Mouse (Mus musculus): ENCODE measurements around the gene Bag6. TPM values are rescaled to one million over a fixed set of nuclear protein-coding genes. Genes with fewer than 3 reads are reported as not detected.
A peak's percentile ranks its signal among the peaks of the same experiment; 100 is the strongest.

Bag6 gene
- polyA plus RNA-seq, 1 experiment from 2014 or later = 75.7 TPM

- peaks cover 9% of the 10 kb centered on the region; the same call in 1 of the 2 replicates for H3K4me1 ChIP-seq (ENCODE audit: control insufficient read depth, insufficient read depth, low read length)
- no peaks in the 10 kb centered on the region for H3K9me3 ChIP-seq (replicated peaks; ENCODE audit: control insufficient read depth, low read length, poor library complexity, severe bottlenecking)
- peak within 1 kb of the TSS; percentile 45 for H3K4me3 ChIP-seq (ENCODE audit: low read depth, low read length)
- no peak within 1 kb of the TSS; the same call in 1 of the 2 replicates for H3K4me2 ChIP-seq (ENCODE audit: low read length)
- H3K36me3 ChIP-seq (ENCODE audit: control insufficient read depth, insufficient read depth, low read length) = no peaks in the 10 kb centered on the region
- 81% methylated on average over 28 of the region's 28 CpGs for WGBS
- peaks cover 21% of the 10 kb centered on the region for H3K27me3 ChIP-seq (ENCODE audit: control insufficient read depth, insufficient read depth, low read depth, low read length)
- no peak within 1 kb of the TSS for H3K27ac ChIP-seq (ENCODE audit: low read length)
- ATAC-seq = no peak
- no peak within 1 kb of the TSS for H3K9ac ChIP-seq (ENCODE audit: low read depth, low read length)
Observed at GRCm38 (mm10) chr17:35193881-35194843, 59.2 kb downstream of the Bag6 start, which contains the start of gene Ltb. TSS of gene Ltb (plus strand) at chr17:35194439.

DNA sequence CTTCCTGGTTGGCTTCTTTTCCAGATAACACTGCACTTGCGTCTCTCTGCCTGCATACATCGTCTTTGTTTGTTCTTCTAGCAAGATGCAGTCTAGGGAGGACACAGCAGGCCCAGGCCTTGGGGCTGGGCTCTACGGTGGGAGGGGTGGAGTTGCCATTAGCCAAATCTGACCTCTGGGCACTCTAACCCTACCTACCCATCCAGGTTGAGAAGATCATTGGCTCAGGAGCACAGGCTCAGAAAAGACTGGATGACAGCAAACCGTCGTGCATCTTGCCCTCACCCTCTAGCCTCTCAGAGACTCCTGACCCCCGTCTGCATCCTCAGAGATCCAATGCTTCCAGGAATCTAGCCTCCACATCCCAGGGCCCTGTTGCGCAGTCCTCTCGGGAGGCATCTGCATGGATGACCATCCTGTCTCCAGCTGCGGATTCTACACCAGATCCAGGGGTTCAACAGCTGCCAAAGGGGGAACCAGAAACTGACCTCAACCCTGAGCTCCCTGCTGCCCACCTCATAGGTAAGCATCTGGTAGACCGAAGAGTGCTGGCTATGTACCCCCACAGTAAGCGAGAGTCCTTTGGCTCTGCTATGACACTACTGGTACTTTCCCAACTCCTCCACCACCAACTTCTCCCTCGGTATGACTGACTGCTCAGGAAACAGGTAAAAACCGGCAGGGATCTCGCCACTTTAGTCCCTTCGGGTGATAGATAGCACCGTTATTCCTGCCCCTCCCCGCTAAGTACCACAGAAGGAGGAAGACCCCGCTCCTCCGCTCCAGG is 60.1 kb downstream of the Bag6 start:
- 45% methylated on average over 19 of the region's 19 CpGs for WGBS
- ATAC-seq = no peak
- Histone ChIP-seq H3K4me1 (ENCODE audit: control insufficient read depth, insufficient read depth, low read length) (peaks cover 9% of the 10 kb centered on the region; the same call in 1 of the 2 replicates), H3K4me2 (ENCODE audit: low read length) (peak overlapping the region; percentile 67), H3K4me3 (ENCODE audit: low read depth, low read length) (peak overlapping the region; percentile 45), H3K9ac (ENCODE audit: low read depth, low read length) (peak overlapping the region; percentile 61; the same call in 1 of the 2 replicates), H3K36me3 (ENCODE audit: control insufficient read depth, insufficient read depth, low read length) (no peaks in the 10 kb centered on the region), H3K9me3 (replicated peaks; ENCODE audit: control insufficient read depth, low read length, poor library complexity, severe bottlenecking) (no peaks in the 10 kb centered on the region), H3K27me3 (ENCODE audit: control insufficient read depth, insufficient read depth, low read depth, low read length) (peaks cover 21% of the 10 kb centered on the region), H3K27ac (ENCODE audit: low read length) (no peak overlapping the region)

DNA sequence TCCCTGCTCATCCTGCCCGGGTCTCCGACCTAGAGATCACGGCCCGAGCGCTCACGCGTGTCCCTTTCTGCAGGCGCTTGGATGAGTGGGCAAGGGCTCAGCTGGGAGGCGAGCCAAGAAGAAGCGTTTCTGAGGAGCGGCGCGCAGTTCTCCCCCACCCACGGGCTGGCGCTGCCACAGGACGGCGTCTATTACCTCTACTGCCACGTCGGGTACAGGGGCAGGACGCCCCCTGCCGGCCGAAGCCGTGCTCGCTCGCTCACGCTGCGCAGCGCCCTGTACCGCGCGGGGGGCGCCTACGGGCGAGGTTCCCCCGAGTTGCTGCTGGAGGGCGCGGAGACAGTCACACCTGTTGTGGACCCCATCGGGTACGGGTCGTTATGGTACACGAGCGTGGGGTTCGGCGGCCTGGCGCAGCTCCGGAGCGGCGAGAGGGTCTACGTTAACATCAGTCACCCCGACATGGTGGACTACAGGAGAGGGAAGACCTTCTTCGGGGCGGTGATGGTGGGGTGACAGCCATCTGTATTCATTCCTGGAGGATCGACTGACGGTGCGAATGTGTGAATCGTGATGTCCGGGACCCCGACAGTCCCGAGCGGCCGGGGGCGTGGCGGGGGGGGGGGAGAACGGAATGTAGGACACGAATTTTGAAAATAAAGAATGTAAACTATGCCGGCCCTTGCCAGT is 60.8 kb downstream of the Bag6 start:
- Histone ChIP-seq H3K9ac (ENCODE audit: low read depth, low read length) (peak overlapping the region; percentile 61), H3K4me2 (ENCODE audit: low read length) (peak overlapping the region; percentile 67), H3K9me3 (replicated peaks; ENCODE audit: control insufficient read depth, low read length, poor library complexity, severe bottlenecking) (no peaks in the 10 kb centered on the region), H3K27ac (ENCODE audit: low read length) (no peak overlapping the region), H3K27me3 (ENCODE audit: control insufficient read depth, insufficient read depth, low read depth, low read length) (peaks cover 21% of the 10 kb centered on the region), H3K4me3 (ENCODE audit: low read depth, low read length) (peak overlapping the region; percentile 45), H3K36me3 (ENCODE audit: control insufficient read depth, insufficient read depth, low read length) (no peaks in the 10 kb centered on the region), H3K4me1 (ENCODE audit: control insufficient read depth, insufficient read depth, low read length) (peaks cover 9% of the 10 kb centered on the region; the same call in 1 of the 2 replicates)
- peak; percentile 56; the same call in 1 of the 2 replicates for ATAC-seq
- 2% methylated on average over 66 of the region's 66 CpGs for WGBS

- Histone ChIP-seq H3K36me3 (ENCODE audit: control insufficient read depth, insufficient read depth, low read length) (no peaks in the 10 kb centered on the region), H3K4me1 (ENCODE audit: control insufficient read depth, insufficient read depth, low read length) (peaks cover 9% of the 10 kb centered on the region; the same call in 1 of the 2 replicates), H3K4me3 (ENCODE audit: low read depth, low read length) (peak overlapping the region; percentile 45), H3K9me3 (replicated peaks; ENCODE audit: control insufficient read depth, low read length, poor library complexity, severe bottlenecking) (no peaks in the 10 kb centered on the region), H3K27me3 (ENCODE audit: control insufficient read depth, insufficient read depth, low read depth, low read length) (peaks cover 21% of the 10 kb centered on the region), H3K27ac (ENCODE audit: low read length) (no peak overlapping the region), H3K4me2 (ENCODE audit: low read length) (peak overlapping the region; percentile 67), H3K9ac (ENCODE audit: low read depth, low read length) (no peak overlapping the region)
- WGBS = 33% methylated on average over 9 of the region's 9 CpGs
- ATAC-seq = no peak
Observed at GRCm38 (mm10) chr17:35196321-35196641, 61.3 kb downstream of the Bag6 start.

Small RNAs within 50 kb of the gene (microRNA-seq; reads per million reads assigned to microRNA genes)
- gene Mir6973a = not detected

Other genes starting within 250 kb of the Bag6 start
- gene C2, start 236.9 kb upstream of the Bag6 start, polyA plus RNA-seq (2015; fragmentation: Nextera tagmentation; extraction: Ambion mirVana) = 1.6 and 2.4 TPM in 2 replicates
- gene Ehmt2, start 236.7 kb upstream of the Bag6 start, polyA plus RNA-seq (2015; fragmentation: Nextera tagmentation; extraction: Ambion mirVana) = 99.8 and 102 TPM in 2 replicates
- gene Slc44a4, start 220.7 kb upstream of the Bag6 start, polyA plus RNA-seq (2015; fragmentation: Nextera tagmentation; extraction: Ambion mirVana) = 0.09 TPM in 1 of 2 replicates, not detected in the other
- gene Neu1, start 203.9 kb upstream of the Bag6 start, polyA plus RNA-seq (2015; fragmentation: Nextera tagmentation; extraction: Ambion mirVana) = 38.6 and 42.3 TPM in 2 replicates
- gene Hspa1b, start 175.9 kb upstream of the Bag6 start, polyA plus RNA-seq (2015; fragmentation: Nextera tagmentation; extraction: Ambion mirVana) = 0.24 TPM in 1 of 2 replicates, not detected in the other
- gene Gm20481, start 165.3 kb upstream of the Bag6 start, polyA plus RNA-seq (2015; fragmentation: Nextera tagmentation; extraction: Ambion mirVana) = not detected in 2 replicates
- gene Hspa1a, start 163.0 kb upstream of the Bag6 start, polyA plus RNA-seq (2015; fragmentation: Nextera tagmentation; extraction: Ambion mirVana) = 13.4 and 19.3 TPM in 2 replicates
- 2.0 and 2.4 TPM in 2 replicates for gene Hspa1l, start 162.5 kb upstream of the Bag6 start, polyA plus RNA-seq (2015; fragmentation: Nextera tagmentation; extraction: Ambion mirVana)
- 97.2 and 107 TPM in 2 replicates for gene Lsm2, start 153.3 kb upstream of the Bag6 start, polyA plus RNA-seq (2015; fragmentation: Nextera tagmentation; extraction: Ambion mirVana)
- 54.8 and 56.5 TPM in 2 replicates for gene Vars, start 134.2 kb upstream of the Bag6 start, polyA plus RNA-seq (2015; fragmentation: Nextera tagmentation; extraction: Ambion mirVana)
- gene Vwa7, start 118.6 kb upstream of the Bag6 start, polyA plus RNA-seq (2015; fragmentation: Nextera tagmentation; extraction: Ambion mirVana) = 0.16 and 0.26 TPM in 2 replicates
- 0.71 and 1.1 TPM in 2 replicates for gene Sapcd1, start 107.2 kb upstream of the Bag6 start, polyA plus RNA-seq (2015; fragmentation: Nextera tagmentation; extraction: Ambion mirVana)
- gene Msh5, start 88.4 kb upstream of the Bag6 start, polyA plus RNA-seq (2015; fragmentation: Nextera tagmentation; extraction: Ambion mirVana) = 1.9 and 2.4 TPM in 2 replicates
- 51.2 and 54.7 TPM in 2 replicates for gene Clic1, start 85.2 kb upstream of the Bag6 start, polyA plus RNA-seq (2015; fragmentation: Nextera tagmentation; extraction: Ambion mirVana)
- 312 and 341 TPM in 2 replicates for gene Ddah2, start 76.1 kb upstream of the Bag6 start, polyA plus RNA-seq (2015; fragmentation: Nextera tagmentation; extraction: Ambion mirVana)
- gene Ly6g6c, start 69.8 kb upstream of the Bag6 start, polyA plus RNA-seq (2015; fragmentation: Nextera tagmentation; extraction: Ambion mirVana) = 0.30 TPM in 1 of 2 replicates, not detected in the other
- gene Mpig6b, start 69.0 kb upstream of the Bag6 start, polyA plus RNA-seq (2015; fragmentation: Nextera tagmentation; extraction: Ambion mirVana) = 0.12 and 0.15 TPM in 2 replicates
- 0.26 and 0.31 TPM in 2 replicates for gene Ly6g6e, start 58.3 kb upstream of the Bag6 start, polyA plus RNA-seq (2015; fragmentation: Nextera tagmentation; extraction: Ambion mirVana)
- 0.57 and 1.5 TPM in 2 replicates for gene Ly6g6d, start 57.1 kb upstream of the Bag6 start, polyA plus RNA-seq (2015; fragmentation: Nextera tagmentation; extraction: Ambion mirVana)
- gene Ly6g6f, start 49.6 kb upstream of the Bag6 start, polyA plus RNA-seq (2015; fragmentation: Nextera tagmentation; extraction: Ambion mirVana) = not detected in 2 replicates
- gene Abhd16a, start 45.9 kb upstream of the Bag6 start, polyA plus RNA-seq (2015; fragmentation: Nextera tagmentation; extraction: Ambion mirVana) = 105 and 107 TPM in 2 replicates
- not detected in 2 replicates for gene Ly6g5c, start 26.9 kb upstream of the Bag6 start, polyA plus RNA-seq (2015; fragmentation: Nextera tagmentation; extraction: Ambion mirVana)
- gene Ly6g5b, start 19.8 kb upstream of the Bag6 start, polyA plus RNA-seq (2015; fragmentation: Nextera tagmentation; extraction: Ambion mirVana) = 1.5 TPM in 2 replicates
- gene Gpank1, start 13.7 kb upstream of the Bag6 start, polyA plus RNA-seq (2015; fragmentation: Nextera tagmentation; extraction: Ambion mirVana) = 24.3 and 26.4 TPM in 2 replicates
- 315 and 331 TPM in 2 replicates for gene Csnk2b, start 13.1 kb upstream of the Bag6 start, polyA plus RNA-seq (2015; fragmentation: Nextera tagmentation; extraction: Ambion mirVana)
- 7.8 and 8.7 TPM in 2 replicates for gene D17H6S53E, start 8.8 kb upstream of the Bag6 start, polyA plus RNA-seq (2015; fragmentation: Nextera tagmentation; extraction: Ambion mirVana)
- 0.24 and 0.29 TPM in 2 replicates for gene Apom, start 3.1 kb upstream of the Bag6 start, polyA plus RNA-seq (2015; fragmentation: Nextera tagmentation; extraction: Ambion mirVana)
- gene Prrc2a, start 29.7 kb downstream of the Bag6 start, polyA plus RNA-seq (2015; fragmentation: Nextera tagmentation; extraction: Ambion mirVana) = 148 and 167 TPM in 2 replicates
- gene Aif1, start 40.9 kb downstream of the Bag6 start, polyA plus RNA-seq (2015; fragmentation: Nextera tagmentation; extraction: Ambion mirVana) = 6.2 and 6.9 TPM in 2 replicates
- 4.7 and 5.9 TPM in 2 replicates for gene Lst1, start 53.3 kb downstream of the Bag6 start, polyA plus RNA-seq (2015; fragmentation: Nextera tagmentation; extraction: Ambion mirVana)
- 0.48 and 0.62 TPM in 2 replicates for gene Ltb, start 59.3 kb downstream of the Bag6 start, polyA plus RNA-seq (2015; fragmentation: Nextera tagmentation; extraction: Ambion mirVana)
- not detected in 2 replicates for gene Tnf, start 66.8 kb downstream of the Bag6 start, polyA plus RNA-seq (2015; fragmentation: Nextera tagmentation; extraction: Ambion mirVana)
- 0.45 and 1.1 TPM in 2 replicates for gene Lta, start 70.2 kb downstream of the Bag6 start, polyA plus RNA-seq (2015; fragmentation: Nextera tagmentation; extraction: Ambion mirVana)
- 0.38 and 0.57 TPM in 2 replicates for gene Gm16181, start 85.7 kb downstream of the Bag6 start, polyA plus RNA-seq (2015; fragmentation: Nextera tagmentation; extraction: Ambion mirVana)
- 111 and 139 TPM in 2 replicates for gene Atp6v1g2, start 98.5 kb downstream of the Bag6 start, polyA plus RNA-seq (2015; fragmentation: Nextera tagmentation; extraction: Ambion mirVana)
- 9.2 and 9.4 TPM in 2 replicates for gene Nfkbil1, start 100.6 kb downstream of the Bag6 start, polyA plus RNA-seq (2015; fragmentation: Nextera tagmentation; extraction: Ambion mirVana)
- gene Ddx39b, start 106.6 kb downstream of the Bag6 start, polyA plus RNA-seq (2015; fragmentation: Nextera tagmentation; extraction: Ambion mirVana) = 339 and 357 TPM in 2 replicates
- 82.5 and 109 TPM in 2 replicates for gene H2-D1, start 127.6 kb downstream of the Bag6 start, polyA plus RNA-seq (2015; fragmentation: Nextera tagmentation; extraction: Ambion mirVana)
- 0.38 and 0.52 TPM in 2 replicates for gene H2-Q1, start 185.2 kb downstream of the Bag6 start, polyA plus RNA-seq (2015; fragmentation: Nextera tagmentation; extraction: Ambion mirVana)
- 4.4 and 7.6 TPM in 2 replicates for gene H2-Q2, start 207.1 kb downstream of the Bag6 start, polyA plus RNA-seq (2015; fragmentation: Nextera tagmentation; extraction: Ambion mirVana)
- 0.65 and 0.97 TPM in 2 replicates for gene H2-Q4, start 244.4 kb downstream of the Bag6 start, polyA plus RNA-seq (2015; fragmentation: Nextera tagmentation; extraction: Ambion mirVana)

Measured in midbrain, embryonic 16.5 days (tissue).